Mouse (Mus musculus) brain, adult 10 weeks (tissue): ENCODE results near the gene Themis2. TPM values are rescaled to one million over a fixed set of nuclear protein-coding genes. Genes with fewer than 3 reads are reported as not detected.

ENCODE experiments used
- polyA plus RNA-seq: library from polyadenylated mRNA; stranded (reverse); fragments of 350-450 nt; fragmentation: Illumina TruSeq; extraction: RNeasy Lipid Tissue Mini Kit (QIAGEN cat#74804); gene quantifications from one replicate; pipeline ENCODE4 v1.2.3, GENCODE M21; 2015; ENCODE audit warnings: low read depth, low replicate concordance

The Themis2 gene
- 1.3 TPM for polyA plus RNA-seq

DNA sequence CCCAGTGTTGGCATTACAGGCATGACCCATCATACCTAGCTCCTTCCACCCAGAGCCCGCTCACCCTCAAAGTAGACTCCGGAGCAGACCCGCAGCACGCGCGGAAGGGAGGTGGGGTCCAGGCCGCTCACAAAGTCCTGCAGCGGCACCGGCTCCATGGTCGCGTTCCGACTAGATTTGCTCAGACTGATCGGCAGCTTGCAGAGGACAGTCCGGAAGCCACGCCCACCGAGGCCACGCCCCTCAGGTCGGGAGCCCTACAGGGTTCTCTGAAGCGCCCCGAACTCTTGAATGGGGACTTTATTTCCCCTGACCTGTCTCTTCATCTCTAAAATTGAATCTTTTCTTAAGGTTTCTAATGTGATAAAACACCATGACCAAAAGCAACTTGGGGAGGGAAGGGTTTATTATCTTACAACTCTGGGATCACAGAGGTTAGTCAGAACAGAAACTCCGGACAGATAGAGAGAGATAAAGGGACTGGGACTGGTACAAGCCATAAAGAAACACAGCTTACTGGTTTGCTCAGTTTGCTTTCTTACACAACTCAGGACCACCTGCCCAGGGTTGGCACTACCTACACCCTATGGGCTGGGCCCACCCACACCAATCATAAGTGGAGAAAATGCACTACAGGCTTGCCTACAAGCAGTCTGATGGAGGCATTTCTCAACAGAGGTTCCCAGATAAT, at the start of gene Themis2:
Gene Themis2, minus strand, starts transcription at position 192 of the 691 bp plus-strand sequence.

DNA sequence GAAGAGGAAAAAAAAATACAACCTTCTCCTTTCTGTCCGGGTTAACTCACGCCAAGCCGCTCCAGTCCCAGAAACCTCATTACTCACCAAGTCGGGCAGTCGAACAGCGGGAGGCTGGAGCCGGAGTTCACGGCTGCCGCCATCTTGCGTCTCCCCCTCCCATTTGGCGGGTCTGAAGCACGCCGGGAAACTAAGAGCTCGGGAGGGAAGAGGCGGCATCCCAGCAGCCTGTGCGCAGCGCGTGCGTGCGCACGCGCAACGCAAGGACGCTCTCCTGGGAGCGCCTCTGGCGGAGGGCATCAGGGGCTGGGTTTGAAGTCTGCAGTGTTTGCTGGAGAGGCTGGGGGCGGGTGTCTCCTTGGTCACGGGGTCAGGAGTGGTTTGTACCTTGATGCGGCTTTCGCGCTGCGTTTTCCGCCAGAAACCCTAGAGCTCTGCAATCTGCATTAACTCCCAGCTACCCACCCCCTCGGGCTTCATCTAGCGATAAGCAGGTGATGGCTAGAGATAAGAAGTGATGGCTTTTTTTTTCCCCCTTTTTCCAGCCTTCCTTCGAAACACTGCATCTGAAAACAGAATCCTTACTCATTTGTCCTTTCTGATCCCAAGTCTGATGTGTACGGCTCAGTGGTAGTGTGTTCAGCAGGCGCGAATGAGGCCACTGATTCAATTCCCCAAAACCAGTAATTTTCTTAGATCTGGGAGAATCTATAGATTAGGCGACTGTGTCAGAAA, 47.0 kb upstream of the Themis2 start, which contains the start of gene Ppp1r8:
Gene Ppp1r8, minus strand, starts transcription at position 200 of the 735 bp plus-strand sequence.

DNA sequence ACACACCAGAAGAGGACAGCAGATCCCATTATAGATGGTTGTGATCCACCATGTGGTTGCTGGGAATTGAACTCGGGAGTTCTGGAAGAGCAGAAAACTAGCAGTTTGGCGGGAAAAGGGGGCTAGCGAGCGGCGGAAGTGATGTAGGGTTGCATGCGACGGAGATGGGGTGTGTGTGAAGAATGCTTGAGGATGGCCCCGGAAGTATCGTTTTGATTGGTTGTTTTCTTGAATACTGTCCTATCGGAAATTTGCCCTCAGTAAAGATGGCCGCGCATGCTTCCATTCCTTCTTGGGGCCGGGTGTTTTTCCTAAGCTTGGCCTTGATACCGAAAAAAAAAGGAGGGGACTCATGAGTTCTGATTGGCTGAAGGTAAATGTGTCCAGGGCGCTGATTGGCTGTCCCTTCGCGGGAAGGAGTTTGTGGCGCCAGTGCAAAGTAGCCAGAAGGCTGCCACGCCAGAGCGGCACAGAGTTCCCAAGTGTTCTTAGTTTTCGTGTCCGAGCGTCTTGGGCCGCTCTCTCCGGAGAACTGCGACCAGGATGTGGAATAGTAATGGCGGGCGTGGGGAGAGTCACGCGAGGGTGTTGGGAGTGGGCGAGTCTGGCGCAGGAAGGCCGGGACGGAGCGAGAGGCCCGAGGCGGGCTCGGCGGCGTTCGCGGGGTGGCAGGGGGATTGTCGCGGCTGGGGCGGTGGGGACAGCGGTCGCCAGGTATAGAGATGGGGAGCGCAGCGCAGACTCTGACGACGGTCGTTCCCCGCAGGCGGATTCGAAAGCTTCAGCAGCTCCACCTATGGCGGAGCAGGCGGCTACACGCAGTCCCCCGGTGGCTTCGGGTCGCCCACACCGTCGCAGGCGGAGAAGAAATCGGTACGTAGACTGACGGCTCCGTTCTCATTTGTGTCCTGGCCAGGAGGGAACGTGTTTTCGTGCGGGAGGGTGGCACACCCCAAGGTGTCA, 28.0 kb downstream of the Themis2 start, which contains the start of gene Rpa2:
Gene Rpa2, plus strand, starts transcription at position 419 of the 963 bp plus-strand sequence.

DNA sequence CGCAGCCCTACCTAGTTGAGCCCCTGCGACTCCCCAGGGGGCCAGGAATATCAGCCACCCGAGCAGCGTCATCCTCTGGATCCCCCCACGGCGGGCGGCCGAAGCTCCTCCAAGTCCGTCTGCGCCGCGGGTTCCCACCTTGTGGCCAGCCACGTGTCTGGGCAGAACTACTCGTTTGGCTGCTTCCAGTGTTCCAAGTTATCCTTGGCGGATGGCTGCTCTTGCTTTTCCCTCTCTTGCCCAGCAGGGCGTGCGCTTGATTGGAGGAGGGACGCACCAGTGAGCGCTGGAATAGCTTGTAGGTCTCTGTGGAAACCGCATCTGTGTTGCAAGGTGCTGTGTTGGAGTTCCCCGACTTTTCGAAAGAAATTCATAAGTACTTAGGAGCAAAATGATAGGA, 39.2 kb downstream of the Themis2 start, which contains the start of gene Smpdl3b:
Gene Smpdl3b, minus strand, starts transcription at position 279 of the 400 bp plus-strand sequence.

DNA sequence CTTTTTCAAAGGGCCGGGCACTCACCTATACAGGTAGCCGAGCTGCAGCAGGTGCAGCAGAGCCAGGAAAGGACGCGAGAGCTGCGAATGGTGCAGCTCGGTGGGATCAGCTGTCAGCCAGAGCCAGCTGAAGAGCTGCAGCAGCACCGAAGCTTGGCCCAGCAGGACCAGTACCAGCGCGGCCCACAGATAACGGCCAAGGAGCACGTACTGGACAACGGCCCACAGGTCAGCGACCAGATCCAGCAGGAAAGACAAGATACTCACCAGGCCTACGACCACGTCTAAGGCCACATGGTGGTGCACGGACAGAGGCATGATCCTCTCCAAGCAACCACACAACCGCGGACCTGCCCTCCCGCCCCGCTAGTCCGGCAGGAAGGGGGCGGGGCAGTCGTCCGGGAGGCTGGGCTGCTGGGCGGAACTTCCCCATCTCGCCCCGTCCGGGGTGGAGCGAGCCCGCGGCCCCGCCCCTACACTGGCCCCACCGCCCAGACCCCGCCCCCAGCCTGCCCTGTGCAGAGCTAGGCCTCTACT, 64.0 kb downstream of the Themis2 start, which contains the start of gene Xkr8:
Gene Xkr8, minus strand, starts transcription at position 399 of the 537 bp plus-strand sequence.

Other genes with a start within 250 kb of the Themis2 start
- gene Ptafr, start 232.3 kb downstream of the Themis2 start, polyA plus RNA-seq: 0.89 TPM
- gene Eya3, start 157.4 kb downstream of the Themis2 start, polyA plus RNA-seq: 20.3 TPM
- 3.0 TPM for gene Xkr8, start 63.8 kb downstream of the Themis2 start, polyA plus RNA-seq
- gene Smpdl3b, start 39.1 kb downstream of the Themis2 start, polyA plus RNA-seq: 2.4 TPM
- gene Rpa2, start 28.1 kb downstream of the Themis2 start, polyA plus RNA-seq: 14.4 TPM
- 57.5 TPM for gene Ppp1r8, start 46.8 kb upstream of the Themis2 start, polyA plus RNA-seq
- 127 TPM for gene Stx12, start 88.1 kb upstream of the Themis2 start, polyA plus RNA-seq
- 41.9 TPM for gene Fam76a, start 126.2 kb upstream of the Themis2 start, polyA plus RNA-seq
- gene Fgr, start 177.7 kb upstream of the Themis2 start, polyA plus RNA-seq: 0.18 TPM
- 23.2 TPM for gene Ahdc1, start 214.9 kb upstream of the Themis2 start, polyA plus RNA-seq